Mouse (Mus musculus): Measurements from ENCODE around the gene Polr3a. TPM values are rescaled to one million over a fixed set of nuclear protein-coding genes. Genes with fewer than 3 reads are reported as not detected.

The Polr3a gene
- polyA plus RNA-seq, 1 experiment from 2014 or later, result 22.4 TPM

DNA sequence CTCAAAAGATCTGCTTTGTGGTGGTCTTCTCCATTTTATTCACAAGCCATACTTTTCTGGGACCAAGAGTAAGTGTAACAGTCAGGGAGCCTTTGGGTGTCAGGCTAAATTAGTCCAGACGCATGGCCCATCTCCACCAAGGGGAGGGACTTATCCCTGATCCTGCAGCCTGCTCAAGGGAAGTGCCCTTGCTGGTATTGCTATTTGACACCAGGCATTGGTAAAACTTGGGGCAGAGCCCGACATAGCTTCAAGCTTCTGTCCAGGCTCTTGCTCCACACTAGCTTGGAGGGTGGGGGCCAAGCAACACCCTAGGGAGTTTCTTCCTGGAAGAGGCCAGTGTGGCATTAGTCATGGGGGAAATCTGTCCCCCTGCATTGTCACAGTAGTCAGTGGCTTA lies 23.8 kb upstream of the Polr3a start:
- 87% methylated on average over 2 of the region's 2 CpGs for WGBS
- H3K4me2 ChIP-seq (replicated peaks; ENCODE audit: low read depth, low read length), result no peak overlapping the region
- DNase-seq (ENCODE audit: low spot score), result no peak
- no peaks in the 10 kb centered on the region for H3K27me3 ChIP-seq (ENCODE audit: control insufficient read depth, insufficient read depth, low read length)
- H3K27ac ChIP-seq (ENCODE audit: low read depth, low read length), result no peak overlapping the region
- peaks cover 3% of the 10 kb centered on the region; the same call in 1 of the 2 replicates for H3K9me3 ChIP-seq (ENCODE audit: control insufficient read depth, low read length)
- H3K9ac ChIP-seq (ENCODE audit: low read depth, low read length), result no peak overlapping the region
- H3K36me3 ChIP-seq (ENCODE audit: control insufficient read depth, insufficient read depth, low read length), result no peaks in the 10 kb centered on the region
- ATAC-seq (ENCODE audit: low FRiP score), result no peak
- H3K4me1 ChIP-seq (replicated peaks; ENCODE audit: control insufficient read depth, insufficient read depth, low read length), result peaks cover 4% of the 10 kb centered on the region
- H3K4me3 ChIP-seq (ENCODE audit: low read depth, low read length), result no peak overlapping the region

DNA sequence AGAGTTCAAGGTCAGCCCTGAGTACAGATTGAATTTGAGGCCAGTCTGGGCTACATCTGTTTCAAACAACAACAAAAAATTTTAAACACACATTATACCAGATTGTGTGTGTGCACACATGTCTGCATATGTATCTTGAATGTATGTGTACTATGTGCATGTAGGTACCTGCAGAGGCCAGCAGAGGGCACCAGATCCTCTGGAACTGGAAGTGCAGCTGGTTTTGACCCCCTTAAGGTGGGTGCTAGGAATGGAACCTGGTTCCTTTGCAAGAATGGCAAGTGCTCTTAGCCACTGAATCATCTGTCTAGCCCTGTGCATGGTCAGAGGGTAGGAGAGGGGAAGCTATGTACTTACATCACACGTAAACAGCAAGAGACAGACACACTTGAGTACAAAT lies 23.4 kb upstream of the Polr3a start:
- Histone ChIP-seq H3K9me3 (ENCODE audit: control insufficient read depth, low read length) (peaks cover 3% of the 10 kb centered on the region; the same call in 1 of the 2 replicates), H3K9ac (ENCODE audit: low read depth, low read length) (no peak overlapping the region), H3K4me3 (ENCODE audit: low read depth, low read length) (no peak overlapping the region), H3K4me1 (replicated peaks; ENCODE audit: control insufficient read depth, insufficient read depth, low read length) (peaks cover 4% of the 10 kb centered on the region), H3K27ac (ENCODE audit: low read depth, low read length) (no peak overlapping the region), H3K4me2 (replicated peaks; ENCODE audit: low read depth, low read length) (no peak overlapping the region), H3K27me3 (ENCODE audit: control insufficient read depth, insufficient read depth, low read length) (no peaks in the 10 kb centered on the region), H3K36me3 (ENCODE audit: control insufficient read depth, insufficient read depth, low read length) (no peaks in the 10 kb centered on the region)
- 100% methylated on average over 1 of the region's 1 CpGs for WGBS
- DNase-seq (ENCODE audit: low spot score) (no peak), ATAC-seq (ENCODE audit: low FRiP score) (no peak)

DNA sequence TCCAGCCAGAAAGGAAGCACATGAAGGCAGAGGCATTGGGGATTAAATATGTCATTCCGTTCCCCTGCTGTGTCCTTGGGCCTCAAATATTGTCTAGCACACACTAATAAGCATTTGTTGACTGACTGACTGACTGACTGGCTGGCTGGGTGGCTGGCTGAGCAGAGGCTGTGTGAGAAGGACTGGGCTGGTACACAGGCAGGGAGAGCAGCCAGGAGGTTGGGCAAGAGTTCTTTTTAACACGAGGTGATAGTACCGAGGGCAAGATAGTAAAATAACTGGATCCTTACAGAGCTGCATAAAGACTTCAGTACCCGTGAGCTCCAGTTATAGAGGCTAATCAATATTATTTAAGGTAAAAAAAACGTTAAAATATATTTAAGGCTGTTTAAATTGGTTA lies 22.7 kb upstream of the Polr3a start:
- Histone ChIP-seq H3K27ac (ENCODE audit: low read depth, low read length) (no peak overlapping the region), H3K27me3 (ENCODE audit: control insufficient read depth, insufficient read depth, low read length) (no peaks in the 10 kb centered on the region), H3K9me3 (ENCODE audit: control insufficient read depth, low read length) (peaks cover 3% of the 10 kb centered on the region; the same call in 1 of the 2 replicates), H3K4me1 (replicated peaks; ENCODE audit: control insufficient read depth, insufficient read depth, low read length) (peaks cover 4% of the 10 kb centered on the region), H3K4me3 (ENCODE audit: low read depth, low read length) (no peak overlapping the region), H3K9ac (ENCODE audit: low read depth, low read length) (no peak overlapping the region), H3K4me2 (replicated peaks; ENCODE audit: low read depth, low read length) (no peak overlapping the region), H3K36me3 (ENCODE audit: control insufficient read depth, insufficient read depth, low read length) (no peaks in the 10 kb centered on the region)
- no peak for ATAC-seq (ENCODE audit: low FRiP score)
- WGBS, result 69% methylated on average over 5 of the region's 5 CpGs
- DNase-seq (ENCODE audit: low spot score), result no peak

DNA sequence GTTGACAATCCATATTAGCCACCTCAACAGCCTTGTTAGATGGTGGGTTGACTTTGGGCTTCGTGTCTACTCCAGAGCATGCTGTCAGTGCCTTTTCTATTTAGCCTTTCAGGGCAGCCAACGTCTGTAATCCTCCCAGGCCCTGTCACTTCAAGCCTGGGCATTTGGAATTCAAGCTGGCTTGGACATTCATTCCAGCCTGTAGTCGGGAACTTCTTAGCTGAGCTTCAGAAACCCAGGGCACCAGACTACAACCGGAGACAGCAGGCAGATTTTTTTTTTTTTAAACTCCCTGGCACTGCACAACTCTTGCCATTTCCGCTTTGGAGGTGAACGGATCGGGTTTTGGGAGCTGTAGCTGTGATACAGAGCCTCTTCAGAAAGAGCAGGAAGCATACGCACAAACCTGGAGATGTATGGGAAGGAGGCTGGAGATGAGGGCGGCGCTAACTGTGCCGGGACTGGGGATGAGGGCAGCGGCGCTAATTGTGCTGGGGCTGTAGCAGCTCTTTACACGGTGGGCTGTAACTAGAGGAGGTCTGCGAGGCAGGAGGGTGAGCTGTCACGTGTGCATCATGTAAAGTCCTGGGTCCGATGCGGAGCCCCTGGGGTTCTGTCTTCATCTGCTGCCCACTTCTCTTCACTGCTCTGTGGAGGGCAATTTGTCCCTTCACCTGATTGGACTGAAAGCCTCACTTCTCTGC lies 21.4 kb upstream of the Polr3a start:
- Histone ChIP-seq H3K27ac (ENCODE audit: low read depth, low read length) (no peak overlapping the region), H3K9ac (ENCODE audit: low read depth, low read length) (peak overlapping the region; percentile 7; the same call in 1 of the 2 replicates), H3K4me2 (replicated peaks; ENCODE audit: low read depth, low read length) (peak overlapping the region; percentile 13; the same call in 1 of the 2 replicates), H3K9me3 (ENCODE audit: control insufficient read depth, low read length) (peaks cover 3% of the 10 kb centered on the region; the same call in 1 of the 2 replicates), H3K4me3 (ENCODE audit: low read depth, low read length) (no peak overlapping the region), H3K27me3 (ENCODE audit: control insufficient read depth, insufficient read depth, low read length) (no peaks in the 10 kb centered on the region), H3K36me3 (ENCODE audit: control insufficient read depth, insufficient read depth, low read length) (no peaks in the 10 kb centered on the region), H3K4me1 (replicated peaks; ENCODE audit: control insufficient read depth, insufficient read depth, low read length) (peaks cover 4% of the 10 kb centered on the region)
- ATAC-seq (ENCODE audit: low FRiP score), result no peak
- DNase-seq (ENCODE audit: low spot score), result no peak
- WGBS, result 15% methylated on average over 18 of the region's 18 CpGs

DNA sequence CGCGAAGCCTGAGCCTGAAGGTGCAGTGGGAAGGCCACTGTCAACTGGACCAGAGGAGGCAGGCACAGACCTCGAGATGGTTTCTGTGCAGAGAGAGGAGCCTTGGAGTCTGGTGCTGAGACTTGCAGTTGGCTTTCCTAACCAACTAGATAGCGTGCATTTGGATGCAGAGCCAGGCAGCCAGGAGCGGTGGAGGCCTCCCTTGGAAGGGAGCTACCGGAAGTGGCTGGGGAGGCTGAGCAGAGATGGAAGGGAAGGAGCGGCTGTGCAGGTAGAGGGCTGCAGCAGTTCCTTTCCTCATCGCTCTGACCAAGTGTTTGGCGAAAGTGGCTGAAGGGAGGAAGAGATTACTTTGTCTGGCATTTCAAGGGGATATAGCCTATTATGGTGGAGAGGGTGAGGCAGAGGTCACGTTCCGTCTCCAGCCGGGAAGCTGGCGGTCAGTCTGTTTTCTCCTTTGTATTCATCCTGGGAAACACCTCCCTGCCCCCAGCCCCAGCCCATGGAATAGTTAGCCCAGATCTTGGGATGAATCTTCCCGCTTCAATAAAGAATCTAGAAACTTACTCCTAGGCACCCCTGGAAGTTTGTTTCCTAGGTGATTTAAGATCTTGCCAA lies 20.7 kb upstream of the Polr3a start:
- ATAC-seq (ENCODE audit: low FRiP score), result no peak
- no peak overlapping the region for H3K4me3 ChIP-seq (ENCODE audit: low read depth, low read length)
- peaks cover 4% of the 10 kb centered on the region for H3K4me1 ChIP-seq (replicated peaks; ENCODE audit: control insufficient read depth, insufficient read depth, low read length)
- no peak for DNase-seq (ENCODE audit: low spot score)
- no peak overlapping the region; the same call in 1 of the 2 replicates for H3K9ac ChIP-seq (ENCODE audit: low read depth, low read length)
- no peaks in the 10 kb centered on the region for H3K27me3 ChIP-seq (ENCODE audit: control insufficient read depth, insufficient read depth, low read length)
- H3K36me3 ChIP-seq (ENCODE audit: control insufficient read depth, insufficient read depth, low read length), result no peaks in the 10 kb centered on the region
- H3K27ac ChIP-seq (ENCODE audit: low read depth, low read length), result no peak overlapping the region
- peaks cover 3% of the 10 kb centered on the region; the same call in 1 of the 2 replicates for H3K9me3 ChIP-seq (ENCODE audit: control insufficient read depth, low read length)
- H3K4me2 ChIP-seq (replicated peaks; ENCODE audit: low read depth, low read length), result peak overlapping the region; percentile 6; the same call in 1 of the 2 replicates
- WGBS, result 22% methylated on average over 14 of the region's 14 CpGs

DNA sequence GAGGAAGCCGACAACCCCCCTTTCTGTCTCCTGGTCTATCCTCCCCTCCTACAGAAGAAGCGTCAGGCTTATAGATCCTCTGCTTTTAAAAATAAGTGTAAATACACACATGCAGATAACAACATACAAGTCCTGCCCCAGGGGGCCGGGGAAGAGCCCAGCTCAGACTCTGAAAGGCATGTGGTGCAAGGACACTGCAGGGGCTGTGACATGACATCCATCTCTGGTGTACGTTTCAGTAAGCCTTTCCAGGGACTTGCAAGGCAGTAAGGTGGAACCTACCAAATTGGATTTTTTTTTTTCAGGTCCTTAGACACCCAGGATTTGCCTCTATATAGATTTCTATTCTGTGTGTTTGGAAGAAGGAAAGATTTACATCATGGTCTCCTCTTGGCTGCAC lies 14.4 kb upstream of the Polr3a start:
- Histone ChIP-seq H3K27me3 (ENCODE audit: control insufficient read depth, insufficient read depth, low read length) (no peaks in the 10 kb centered on the region), H3K36me3 (ENCODE audit: control insufficient read depth, insufficient read depth, low read length) (no peaks in the 10 kb centered on the region), H3K4me1 (replicated peaks; ENCODE audit: control insufficient read depth, insufficient read depth, low read length) (peaks cover 6% of the 10 kb centered on the region; the same call in 1 of the 2 replicates), H3K27ac (ENCODE audit: low read depth, low read length) (peak overlapping the region; percentile 88), H3K9me3 (ENCODE audit: control insufficient read depth, low read length) (no peaks in the 10 kb centered on the region), H3K4me2 (replicated peaks; ENCODE audit: low read depth, low read length) (no peak overlapping the region), H3K9ac (ENCODE audit: low read depth, low read length) (peak overlapping the region; percentile 54), H3K4me3 (ENCODE audit: low read depth, low read length) (no peak overlapping the region)
- WGBS, result 53% methylated on average over 4 of the region's 4 CpGs
- DNase-seq (ENCODE audit: low spot score), result no peak
- ATAC-seq (ENCODE audit: low FRiP score), result no peak

DNA sequence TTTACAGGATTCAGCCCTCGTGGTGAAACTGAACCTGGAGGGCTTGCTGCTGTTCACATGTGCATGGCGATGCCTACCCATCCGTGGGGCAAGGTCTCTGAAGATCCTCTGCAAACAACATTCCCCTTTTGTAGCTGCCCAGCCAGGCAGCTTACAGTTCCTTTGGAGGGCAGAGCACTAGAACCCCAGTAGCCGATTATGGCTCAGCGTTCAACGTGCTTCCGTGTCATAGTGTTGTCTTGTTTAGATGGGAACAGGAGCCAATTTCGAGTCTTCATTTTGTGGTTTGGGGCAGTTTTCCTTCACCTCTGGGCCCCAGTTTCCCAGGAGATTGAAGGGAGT lies 14.0 kb upstream of the Polr3a start:
- H3K4me1 ChIP-seq (replicated peaks; ENCODE audit: control insufficient read depth, insufficient read depth, low read length), result peaks cover 6% of the 10 kb centered on the region; the same call in 1 of the 2 replicates
- no peaks in the 10 kb centered on the region for H3K9me3 ChIP-seq (ENCODE audit: control insufficient read depth, low read length)
- H3K36me3 ChIP-seq (ENCODE audit: control insufficient read depth, insufficient read depth, low read length), result no peaks in the 10 kb centered on the region
- H3K9ac ChIP-seq (ENCODE audit: low read depth, low read length), result peak overlapping the region; percentile 54
- WGBS, result 14% methylated on average over 8 of the region's 8 CpGs
- H3K27me3 ChIP-seq (ENCODE audit: control insufficient read depth, insufficient read depth, low read length), result no peaks in the 10 kb centered on the region
- H3K4me2 ChIP-seq (replicated peaks; ENCODE audit: low read depth, low read length), result peak overlapping the region; percentile 20; the same call in 1 of the 2 replicates
- ATAC-seq (ENCODE audit: low FRiP score) (peak; percentile 67; the same call in 1 of the 2 replicates), DNase-seq (ENCODE audit: low spot score) (no peak)
- peak overlapping the region; percentile 88 for H3K27ac ChIP-seq (ENCODE audit: low read depth, low read length)
- no peak overlapping the region for H3K4me3 ChIP-seq (ENCODE audit: low read depth, low read length)

DNA sequence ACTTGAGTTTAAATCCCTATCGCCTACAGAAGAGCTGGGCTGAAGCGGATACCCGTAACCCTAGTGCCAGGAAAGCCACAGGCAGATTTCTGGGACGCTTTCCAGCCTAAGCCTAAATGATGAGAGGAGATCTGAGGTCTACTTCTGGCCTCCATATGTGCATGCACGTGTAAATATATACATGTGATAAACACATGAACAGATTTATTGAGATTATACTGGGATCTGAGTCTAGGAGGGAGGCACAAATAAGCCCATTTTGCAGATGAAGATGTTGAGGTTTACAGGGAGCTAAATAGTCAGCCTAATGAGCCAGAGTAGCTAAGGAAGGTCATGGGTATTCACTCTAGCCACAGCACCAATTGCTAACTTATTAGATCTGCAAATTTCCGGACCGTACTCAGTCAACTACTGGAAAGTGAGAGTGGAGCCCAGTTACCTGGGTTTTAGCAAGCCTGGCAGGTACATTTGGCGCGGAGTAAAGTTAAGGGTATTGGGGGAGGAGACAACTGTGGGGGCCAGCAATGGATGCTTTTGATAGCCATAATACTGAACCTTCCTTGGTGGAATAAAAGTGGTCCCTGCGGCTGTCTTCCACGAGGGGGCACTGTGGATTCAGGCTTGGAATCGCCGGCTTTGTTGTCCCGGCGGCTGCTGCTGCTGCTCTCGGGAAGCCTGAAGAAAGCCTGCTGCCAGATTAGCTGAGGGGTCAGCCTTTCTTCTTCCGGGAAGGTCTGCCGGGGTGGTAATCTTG lies 13.4 kb upstream of the Polr3a start:
- H3K4me2 ChIP-seq (replicated peaks; ENCODE audit: low read depth, low read length), result peak overlapping the region; percentile 20; the same call in 1 of the 2 replicates
- no peaks in the 10 kb centered on the region for H3K36me3 ChIP-seq (ENCODE audit: control insufficient read depth, insufficient read depth, low read length)
- peak; percentile 95 for DNase-seq (ENCODE audit: low spot score)
- H3K4me3 ChIP-seq (ENCODE audit: low read depth, low read length), result no peak overlapping the region
- ATAC-seq (ENCODE audit: low FRiP score), result peak; percentile 79
- WGBS, result 21% methylated on average over 18 of the region's 18 CpGs
- peaks cover 6% of the 10 kb centered on the region; the same call in 1 of the 2 replicates for H3K4me1 ChIP-seq (replicated peaks; ENCODE audit: control insufficient read depth, insufficient read depth, low read length)
- H3K27ac ChIP-seq (ENCODE audit: low read depth, low read length), result peak overlapping the region; percentile 88
- H3K9ac ChIP-seq (ENCODE audit: low read depth, low read length), result peak overlapping the region; percentile 54
- no peaks in the 10 kb centered on the region for H3K27me3 ChIP-seq (ENCODE audit: control insufficient read depth, insufficient read depth, low read length)
- no peaks in the 10 kb centered on the region for H3K9me3 ChIP-seq (ENCODE audit: control insufficient read depth, low read length)
